Mouse (Mus musculus) liver, embryonic 16.5 days (tissue): ENCODE measurements around the gene Ntn4. TPM values are rescaled to one million over a fixed set of nuclear protein-coding genes. Genes with fewer than 3 reads are reported as not detected.
A peak's percentile ranks its signal among the peaks of the same experiment; 100 is the strongest.

Experiments
- ATAC-seq: fragments of 200-750 bp; cut with Nextera tagmentation; 2 replicates; pipeline ENCODE4 v1.8.0; 2017; ENCODE audit warnings: low read depth, mild to moderate bottlenecking, moderate number of reproducible peaks, moderate library complexity
- H3K27ac ChIP-seq: fragments of 300-500 bp; sonication (generic); 2 replicates; pipeline ENCODE4 v1.5.1; 2014; ENCODE audit warnings: mild to moderate bottlenecking, low read length
- H3K27me3 ChIP-seq: fragments of 300-500 bp; sonication (generic); 2 replicates; pipeline ENCODE4 v1.6.1; 2014; ENCODE audit warnings: low read depth, low read length, mixed read lengths; ENCODE audit not compliant: control insufficient read depth, insufficient read depth
- H3K36me3 ChIP-seq: fragments of 300-500 bp; sonication (generic); 2 replicates; pipeline ENCODE4 v1.6.1; 2014; ENCODE audit warnings: mild to moderate bottlenecking; ENCODE audit not compliant: control insufficient read depth, insufficient read depth
- H3K4me1 ChIP-seq: fragments of 300-500 bp; sonication (generic); 2 replicates; pipeline ENCODE4 v1.6.1; 2014; ENCODE audit warnings: low read depth, low read length, mixed read lengths; ENCODE audit not compliant: control insufficient read depth
- H3K4me2 ChIP-seq: fragments of 300-500 bp; sonication (generic); 2 replicates; pipeline ENCODE4 v1.6.1; 2014; ENCODE audit warnings: low read depth, low read length, mixed read lengths
- H3K4me3 ChIP-seq: fragments of 300-500 bp; sonication (generic); 2 replicates; pipeline ENCODE4 v1.5.1; 2014; ENCODE audit warnings: low read depth, mild to moderate bottlenecking, low read length
- H3K9ac ChIP-seq: fragments of 300-500 bp; sonication (generic); 2 replicates; pipeline ENCODE4 v1.6.1; 2014; ENCODE audit warnings: low read depth, low read length
- H3K9me3 ChIP-seq: fragments of 300-500 bp; sonication (generic); replicated peaks from 2 replicates; pipeline ENCODE4 v1.6.1; 2016; ENCODE audit warnings: low read length; ENCODE audit not compliant: control insufficient read depth
- WGBS: fragments of 180-500 bp; shearing (Covaris S2); extraction: QIAGEN DNeasy Blood & Tissue Kit; methylation state at CpG from one replicate; pipeline ENCODE4 v1.1.7; 2014; ENCODE audit not compliant: insufficient replicate concordance; 5-methylcytosine and 5-hydroxymethylcytosine counted together
- polyA plus RNA-seq: library from polyadenylated mRNA; unstranded; fragments of >200 nt; fragmentation: Nextera tagmentation; extraction: Ambion mirVana; gene quantifications from 2 replicates; pipeline ENCODE4 v1.2.1, GENCODE M21; 2015

The Ntn4 gene
- polyA plus RNA-seq, result 0.22 and 0.23 TPM in 2 replicates

DNA sequence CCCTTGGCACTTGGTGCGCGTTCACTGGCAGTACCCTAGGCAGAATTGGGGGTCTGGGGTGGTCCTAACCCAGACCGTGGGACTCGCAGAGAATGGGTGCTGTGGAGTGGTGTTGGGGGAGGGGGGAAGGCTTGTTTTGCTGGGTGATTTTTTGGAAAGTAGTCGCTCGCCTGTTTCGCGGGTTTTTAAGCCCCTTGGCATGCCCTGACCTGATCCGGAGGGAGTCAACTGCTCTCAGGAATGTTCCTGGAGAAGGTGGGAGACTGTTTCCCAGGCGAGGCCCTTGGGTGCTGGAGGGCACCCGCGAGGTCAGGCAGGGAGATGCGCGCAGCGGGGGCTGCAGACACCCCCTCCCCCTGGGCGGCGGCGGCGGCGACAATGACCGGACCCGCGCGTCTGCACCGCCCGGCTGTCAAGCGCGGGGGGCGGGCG lies at the start of gene Ntn4:
Gene Ntn4, plus strand, starts transcription at position 161 of the 432 bp plus-strand sequence.
- no peak for ATAC-seq
- 7% methylated on average over 21 of the region's 30 CpGs for WGBS
- peaks cover 41% of the 10 kb centered on the region for H3K27me3 ChIP-seq

DNA sequence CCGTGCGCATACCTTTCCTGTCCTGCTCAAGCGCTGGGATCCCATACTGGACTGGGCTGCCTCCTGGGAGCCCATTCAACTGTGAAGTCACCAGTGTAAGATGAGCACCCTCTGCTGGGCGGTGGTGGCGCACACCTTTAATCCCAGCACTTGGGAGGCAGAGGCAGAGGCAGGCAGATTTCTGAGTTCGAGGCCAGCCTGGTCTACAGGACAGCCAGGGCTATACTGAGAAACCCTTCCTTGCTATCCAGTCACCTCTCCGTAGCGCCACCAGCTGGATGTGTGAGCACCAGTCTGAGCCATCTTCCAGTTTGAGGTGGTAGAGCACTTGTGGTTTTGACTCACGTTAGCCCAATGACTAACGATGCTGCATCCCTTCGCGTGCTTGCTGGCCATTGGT lies 48.0 kb upstream of the Ntn4 start:
- Histone ChIP-seq H3K4me1 (peaks cover 22% of the 10 kb centered on the region), H3K9ac (no peak overlapping the region), H3K4me3 (no peak overlapping the region), H3K27me3 (no peaks in the 10 kb centered on the region), H3K4me2 (no peak overlapping the region), H3K27ac (no peak overlapping the region), H3K36me3 (no peaks in the 10 kb centered on the region), H3K9me3 (no peaks in the 10 kb centered on the region)
- 52% methylated on average over 12 of the region's 12 CpGs for WGBS
- ATAC-seq, result no peak

More for the DNA sequence above, at the start of gene Ntn4:
- Histone ChIP-seq H3K4me1 (peaks cover 13% of the 10 kb centered on the region), H3K36me3 (no peaks in the 10 kb centered on the region), H3K4me2 (peak within 1 kb of the TSS; percentile 99), H3K27ac (no peak within 1 kb of the TSS), H3K9ac (peak within 1 kb of the TSS; percentile 67), H3K9me3 (no peaks in the 10 kb centered on the region), H3K4me3 (peak within 1 kb of the TSS; percentile 70)

DNA sequence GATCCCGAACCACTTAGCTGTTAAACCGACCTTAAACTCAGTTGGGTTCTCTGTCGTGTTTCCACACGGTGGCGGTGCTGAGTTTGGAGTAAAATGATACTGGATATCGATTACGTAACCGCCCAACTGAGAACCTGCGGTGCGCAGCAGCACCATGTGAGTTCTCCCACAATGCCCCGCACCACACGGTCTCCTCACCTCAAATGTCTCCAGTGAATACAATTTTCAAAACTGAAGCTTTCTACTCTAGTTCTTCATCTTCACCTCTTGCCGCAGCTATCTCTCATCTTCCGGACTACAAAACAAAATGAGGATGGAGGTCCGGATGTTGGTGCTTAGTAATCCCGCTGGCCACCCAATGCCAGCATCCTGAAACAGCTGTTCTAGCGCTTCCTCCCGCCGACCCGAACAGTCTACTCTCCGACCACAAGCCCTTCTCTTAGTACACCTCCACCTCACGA lies 46.4 kb upstream of the Ntn4 start:
- no peaks in the 10 kb centered on the region for H3K9me3 ChIP-seq
- H3K27me3 ChIP-seq, result no peaks in the 10 kb centered on the region
- peak overlapping the region; percentile 56 for H3K4me3 ChIP-seq
- ATAC-seq, result peak; percentile 35; the same call in 1 of the 2 replicates
- WGBS, result 2% methylated on average over 22 of the region's 22 CpGs
- H3K36me3 ChIP-seq, result no peaks in the 10 kb centered on the region
- H3K4me2 ChIP-seq, result peak overlapping the region; percentile 81
- H3K27ac ChIP-seq, result no peak overlapping the region
- peak overlapping the region; percentile 51 for H3K9ac ChIP-seq
- peaks cover 10% of the 10 kb centered on the region for H3K4me1 ChIP-seq

DNA sequence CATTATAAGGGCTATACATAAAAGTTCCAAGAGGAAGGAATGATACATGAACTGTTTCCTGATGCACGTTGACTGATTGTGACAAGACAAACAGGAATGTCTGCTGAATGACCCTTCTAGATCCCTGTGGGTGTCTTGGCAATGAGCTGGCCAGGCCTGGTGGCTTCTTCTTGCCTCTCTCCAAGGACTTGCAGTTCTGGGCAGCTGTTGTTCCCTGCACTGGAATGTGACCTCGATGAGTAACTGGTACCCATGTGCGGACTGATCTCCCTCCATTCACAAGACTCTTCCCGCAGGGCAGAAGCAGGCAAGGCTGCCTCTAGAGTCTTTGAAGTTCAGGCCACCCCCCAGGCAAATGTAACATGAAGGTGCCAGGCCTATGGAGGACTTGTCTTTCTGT lies 44.6 kb upstream of the Ntn4 start:
- no peak overlapping the region for H3K9ac ChIP-seq
- no peak for ATAC-seq
- no peaks in the 10 kb centered on the region for H3K9me3 ChIP-seq
- peaks cover 6% of the 10 kb centered on the region; the same call in 1 of the 2 replicates for H3K4me1 ChIP-seq
- no peak overlapping the region for H3K4me3 ChIP-seq
- H3K4me2 ChIP-seq, result no peak overlapping the region
- H3K36me3 ChIP-seq, result no peaks in the 10 kb centered on the region
- 38% methylated on average over 4 of the region's 4 CpGs for WGBS
- H3K27ac ChIP-seq, result no peak overlapping the region
- H3K27me3 ChIP-seq, result no peaks in the 10 kb centered on the region

DNA sequence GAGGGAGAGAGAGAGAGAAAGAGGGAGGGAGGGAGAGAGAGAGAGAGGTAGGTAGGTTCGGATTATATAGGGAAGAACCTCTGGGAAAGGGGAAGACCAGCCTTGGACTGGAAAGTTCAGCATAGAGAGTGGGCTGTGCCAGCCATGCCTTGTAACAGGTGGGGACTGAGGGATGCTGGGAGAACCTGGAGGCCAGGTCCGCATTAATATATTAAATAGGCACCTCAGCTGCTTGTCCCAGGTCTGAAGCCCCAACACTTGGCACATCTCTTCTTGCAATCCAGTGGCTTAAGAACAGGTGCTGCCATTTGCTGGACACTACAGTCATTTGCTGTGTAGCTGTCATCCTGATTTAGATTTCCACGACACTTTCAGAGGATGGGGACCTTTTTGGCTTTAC lies 43.8 kb upstream of the Ntn4 start:
- Histone ChIP-seq H3K27ac (no peak overlapping the region), H3K9ac (no peak overlapping the region), H3K4me3 (no peak overlapping the region), H3K36me3 (no peaks in the 10 kb centered on the region), H3K27me3 (no peaks in the 10 kb centered on the region), H3K9me3 (no peaks in the 10 kb centered on the region), H3K4me2 (no peak overlapping the region), H3K4me1 (peaks cover 6% of the 10 kb centered on the region; the same call in 1 of the 2 replicates)
- 60% methylated on average over 3 of the region's 3 CpGs for WGBS
- ATAC-seq, result no peak

DNA sequence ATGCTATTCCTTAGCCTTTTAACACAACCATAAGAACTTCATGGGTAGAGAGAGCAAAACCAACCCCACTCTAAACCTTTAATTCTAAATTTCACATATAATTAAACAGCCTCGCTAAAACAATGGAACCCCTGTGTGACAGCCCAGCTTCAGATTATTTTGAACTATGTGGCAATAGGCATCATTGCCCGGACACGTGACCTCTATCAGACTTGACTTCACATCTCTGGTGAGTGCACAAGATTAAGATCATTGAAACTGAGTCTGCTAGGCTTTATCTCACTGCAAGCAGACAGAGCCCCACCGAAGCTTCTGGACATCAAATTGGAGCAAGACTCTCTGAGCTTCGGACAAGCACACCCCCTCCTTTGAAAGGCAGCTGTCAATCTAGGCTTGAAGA lies 38.2 kb upstream of the Ntn4 start:
- no peak overlapping the region for H3K27ac ChIP-seq
- no peak overlapping the region for H3K9ac ChIP-seq
- no peak overlapping the region for H3K4me2 ChIP-seq
- no peaks in the 10 kb centered on the region for H3K36me3 ChIP-seq
- no peaks in the 10 kb centered on the region for H3K4me1 ChIP-seq
- H3K4me3 ChIP-seq, result no peak overlapping the region
- ATAC-seq, result no peak
- no peaks in the 10 kb centered on the region for H3K9me3 ChIP-seq
- no peaks in the 10 kb centered on the region for H3K27me3 ChIP-seq
- WGBS, result 44% methylated on average over 5 of the region's 5 CpGs

DNA sequence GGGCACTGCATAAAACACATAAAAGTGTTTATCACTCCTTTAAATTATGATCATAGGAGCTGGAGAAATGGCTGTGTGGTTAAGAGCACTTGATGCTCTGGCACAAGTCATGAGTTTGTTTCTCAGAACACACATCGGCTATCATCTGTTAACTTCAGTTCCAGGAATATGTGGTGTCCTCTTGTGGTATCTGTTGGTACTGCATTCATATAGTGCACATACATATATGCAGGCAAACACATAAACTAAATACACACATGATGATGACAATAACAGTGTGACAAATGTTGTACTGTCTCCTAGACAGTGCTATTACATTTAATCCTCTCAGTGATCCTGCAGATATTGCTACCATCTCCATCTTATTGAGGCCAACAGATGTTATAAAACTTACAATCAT lies 37.2 kb upstream of the Ntn4 start:
- WGBS, result 76% methylated on average over 1 of the region's 1 CpGs

DNA sequence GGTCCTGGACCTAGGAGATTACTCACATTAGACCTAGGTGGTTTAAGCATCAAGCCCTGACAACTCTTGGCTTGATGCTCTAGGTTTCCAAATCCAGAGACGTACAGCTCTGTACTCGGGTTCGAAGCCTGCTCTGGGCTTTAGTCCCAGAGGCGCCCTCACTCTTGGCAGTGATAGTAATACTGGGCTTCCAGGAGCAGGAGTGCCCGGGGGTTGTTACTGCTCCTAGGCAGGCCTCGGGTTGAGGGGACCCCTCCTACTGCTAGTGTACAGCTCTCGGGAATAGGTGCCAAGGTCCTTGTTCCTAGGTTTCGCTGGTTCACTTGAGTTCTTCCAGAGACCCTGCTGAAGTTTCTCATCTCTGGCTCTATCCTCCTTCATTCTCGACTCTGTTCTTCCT lies 34.2 kb upstream of the Ntn4 start:
- no peaks in the 10 kb centered on the region for H3K4me1 ChIP-seq
- H3K36me3 ChIP-seq, result no peaks in the 10 kb centered on the region
- H3K9ac ChIP-seq, result no peak overlapping the region
- no peak overlapping the region for H3K4me3 ChIP-seq
- H3K27ac ChIP-seq, result no peak overlapping the region
- no peak overlapping the region for H3K4me2 ChIP-seq
- no peaks in the 10 kb centered on the region for H3K27me3 ChIP-seq
- no peak for ATAC-seq
- H3K9me3 ChIP-seq, result 0 out of 2 replicates have a peak, but pooled peaks cover 2% of the 10 kb centered on the region
- 77% methylated on average over 9 of the region's 9 CpGs for WGBS

More for the DNA sequence above, 37.2 kb upstream of the Ntn4 start:
- Histone ChIP-seq H3K27me3 (no peaks in the 10 kb centered on the region), H3K4me3 (no peak overlapping the region), H3K4me2 (no peak overlapping the region), H3K9ac (no peak overlapping the region), H3K9me3 (no peaks in the 10 kb centered on the region), H3K27ac (no peak overlapping the region), H3K36me3 (no peaks in the 10 kb centered on the region), H3K4me1 (no peaks in the 10 kb centered on the region)
- no peak for ATAC-seq

DNA sequence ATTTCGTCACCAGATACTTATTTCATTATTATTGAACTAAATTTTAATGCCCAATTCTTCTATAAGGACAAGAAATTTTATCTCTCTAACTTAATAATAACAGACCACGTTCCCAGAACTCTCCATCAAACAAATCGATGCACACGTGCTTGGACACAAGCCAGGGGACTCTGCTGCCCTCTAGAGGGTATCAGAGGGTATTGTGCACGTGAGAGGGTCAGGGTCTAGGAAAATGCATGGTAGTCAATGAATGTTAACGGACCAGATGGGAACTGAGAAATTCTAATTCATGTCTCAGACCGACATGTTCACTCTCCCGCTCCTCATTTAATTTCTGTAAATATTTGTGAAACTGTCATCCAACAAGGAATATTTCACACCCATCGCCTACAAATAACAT lies 32.4 kb upstream of the Ntn4 start:
- 66% methylated on average over 9 of the region's 9 CpGs for WGBS

More for the DNA sequence above, 32.4 kb upstream of the Ntn4 start:
- ATAC-seq, result no peak
- Histone ChIP-seq H3K9me3 (0 out of 2 replicates have a peak, but pooled peaks cover 2% of the 10 kb centered on the region), H3K4me3 (no peak overlapping the region), H3K27me3 (no peaks in the 10 kb centered on the region), H3K36me3 (no peaks in the 10 kb centered on the region), H3K4me1 (no peaks in the 10 kb centered on the region; the same call in 1 of the 2 replicates), H3K9ac (no peak overlapping the region), H3K27ac (no peak overlapping the region), H3K4me2 (no peak overlapping the region)
